Mouse (Mus musculus): Measurements from ENCODE around the gene Mrpl30. TPM values are rescaled to one million over a fixed set of nuclear protein-coding genes. Genes with fewer than 3 reads are reported as not detected.

Mrpl30 gene
- polyA plus RNA-seq, 1 experiment from 2014 or later, result 231 TPM

- H3K4me1 ChIP-seq (ENCODE audit: control insufficient read depth, insufficient read depth, low read length), result no peaks in the 10 kb centered on the region
- no peaks in the 10 kb centered on the region for H3K9me3 ChIP-seq (replicated peaks; ENCODE audit: control insufficient read depth, low read length, poor library complexity, severe bottlenecking)
- H3K4me3 ChIP-seq (ENCODE audit: low read depth, low read length), result no peak overlapping the region
- no peaks in the 10 kb centered on the region for H3K27me3 ChIP-seq (ENCODE audit: control insufficient read depth, insufficient read depth, low read depth, low read length)
- H3K9ac ChIP-seq (ENCODE audit: low read depth, low read length), result no peak overlapping the region
- H3K27ac ChIP-seq (ENCODE audit: low read length), result no peak overlapping the region
- no peak for ATAC-seq
- 58% methylated on average over 8 of the region's 8 CpGs for WGBS
- no peaks in the 10 kb centered on the region for H3K36me3 ChIP-seq (ENCODE audit: control insufficient read depth, insufficient read depth, low read length)
- no peak overlapping the region for H3K4me2 ChIP-seq (ENCODE audit: low read length)
Measured at GRCm38 (mm10) chr1:37922536-37922935, 32.3 kb downstream of the Mrpl30 start.

- Histone ChIP-seq H3K4me2 (ENCODE audit: low read length) (no peak overlapping the region), H3K9me3 (replicated peaks; ENCODE audit: control insufficient read depth, low read length, poor library complexity, severe bottlenecking) (no peaks in the 10 kb centered on the region), H3K27me3 (ENCODE audit: control insufficient read depth, insufficient read depth, low read depth, low read length) (no peaks in the 10 kb centered on the region), H3K27ac (ENCODE audit: low read length) (no peak overlapping the region), H3K4me1 (ENCODE audit: control insufficient read depth, insufficient read depth, low read length) (no peaks in the 10 kb centered on the region), H3K9ac (ENCODE audit: low read depth, low read length) (no peak overlapping the region), H3K4me3 (ENCODE audit: low read depth, low read length) (no peak overlapping the region), H3K36me3 (ENCODE audit: control insufficient read depth, insufficient read depth, low read length) (no peaks in the 10 kb centered on the region)
- no peak for ATAC-seq
- WGBS, result 74% methylated on average over 8 of the region's 8 CpGs
Measured at GRCm38 (mm10) chr1:37925971-37926370, 35.7 kb downstream of the Mrpl30 start.

DNA sequence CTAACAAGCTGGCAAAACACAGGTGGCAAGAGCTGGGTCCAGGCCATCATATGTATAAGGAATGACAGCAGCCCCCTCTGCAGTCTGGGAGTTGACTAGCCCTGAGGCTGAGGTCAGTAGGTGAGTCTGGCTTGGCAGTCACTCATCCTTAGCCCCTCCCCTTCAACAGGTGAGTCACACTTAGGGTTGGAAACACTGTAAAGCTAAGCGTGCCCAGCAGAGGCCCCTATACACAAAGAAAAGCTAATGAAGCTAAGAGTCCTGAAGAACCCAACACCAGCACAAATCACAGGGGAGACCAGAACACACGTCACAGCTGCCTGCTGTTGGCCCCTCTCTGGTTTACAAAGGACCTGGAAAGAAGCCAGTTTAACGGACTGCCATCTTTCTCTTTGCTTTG lies 41.5 kb downstream of the Mrpl30 start:
- H3K36me3 ChIP-seq (ENCODE audit: control insufficient read depth, insufficient read depth, low read length), result no peaks in the 10 kb centered on the region
- ATAC-seq, result no peak
- no peaks in the 10 kb centered on the region for H3K27me3 ChIP-seq (ENCODE audit: control insufficient read depth, insufficient read depth, low read depth, low read length)
- H3K27ac ChIP-seq (ENCODE audit: low read length), result no peak overlapping the region
- no peaks in the 10 kb centered on the region for H3K4me1 ChIP-seq (ENCODE audit: control insufficient read depth, insufficient read depth, low read length)
- no peaks in the 10 kb centered on the region for H3K9me3 ChIP-seq (replicated peaks; ENCODE audit: control insufficient read depth, low read length, poor library complexity, severe bottlenecking)
- 9% methylated on average over 3 of the region's 3 CpGs for WGBS
- H3K4me3 ChIP-seq (ENCODE audit: low read depth, low read length), result no peak overlapping the region
- H3K9ac ChIP-seq (ENCODE audit: low read depth, low read length), result no peak overlapping the region
- H3K4me2 ChIP-seq (ENCODE audit: low read length), result no peak overlapping the region

Other genes with a start within 250 kb of the Mrpl30 start
- gene 2010300C02Rik, start 170.4 kb upstream of the Mrpl30 start, polyA plus RNA-seq (2015; fragmentation: Nextera tagmentation; extraction: Ambion mirVana), result 3.3 and 3.6 TPM in 2 replicates
- 17.0 and 23.4 TPM in 2 replicates for gene Tsga10, start 24.0 kb upstream of the Mrpl30 start, polyA plus RNA-seq (2015; fragmentation: Nextera tagmentation; extraction: Ambion mirVana)
- 8.6 and 8.8 TPM in 2 replicates for gene Lipt1, start 18.7 kb upstream of the Mrpl30 start, polyA plus RNA-seq (2015; fragmentation: Nextera tagmentation; extraction: Ambion mirVana)
- gene Mitd1, start 66 bp upstream of the Mrpl30 start, polyA plus RNA-seq (2015; fragmentation: Nextera tagmentation; extraction: Ambion mirVana), result 13.8 and 14.0 TPM in 2 replicates
- not detected in 2 replicates for gene Lyg2, start 26.0 kb downstream of the Mrpl30 start, polyA plus RNA-seq (2015; fragmentation: Nextera tagmentation; extraction: Ambion mirVana)
- not detected in 2 replicates for gene Lyg1, start 67.3 kb downstream of the Mrpl30 start, polyA plus RNA-seq (2015; fragmentation: Nextera tagmentation; extraction: Ambion mirVana)
- 130 and 146 TPM in 2 replicates for gene Txndc9, start 107.4 kb downstream of the Mrpl30 start, polyA plus RNA-seq (2015; fragmentation: Nextera tagmentation; extraction: Ambion mirVana)
- gene Eif5b, start 107.5 kb downstream of the Mrpl30 start, polyA plus RNA-seq (2015; fragmentation: Nextera tagmentation; extraction: Ambion mirVana), result 19.6 and 21.2 TPM in 2 replicates
- gene Rev1, start 239.3 kb downstream of the Mrpl30 start, polyA plus RNA-seq (2015; fragmentation: Nextera tagmentation; extraction: Ambion mirVana), result 35.3 and 39.3 TPM in 2 replicates